Mouse (Mus musculus) urinary bladder, postnatal 10 days (tissue): ENCODE measurements around the gene Galntl5.
"Not testable (repeated sequence)": the region's sequence is repeated elsewhere in the genome, so short reads cannot be mapped to it uniquely, and the experiment has no call there.

Experiments used
- DNase-seq: peaks from one replicate; pipeline ENCODE4 v3.0.0; 2022; ENCODE audit warnings: low spot score

Gene Galntl5

GRCm38 (mm10) chr5:25181004-25181531, at the start of gene Galntl5:
Gene Galntl5, plus strand, starts transcription at chr5:25181460.
- DNase-seq, result no peak

GRCm38 (mm10) chr5:25146705-25147104, 34.6 kb upstream of the Galntl5 start:
- no peak for DNase-seq

DNA sequence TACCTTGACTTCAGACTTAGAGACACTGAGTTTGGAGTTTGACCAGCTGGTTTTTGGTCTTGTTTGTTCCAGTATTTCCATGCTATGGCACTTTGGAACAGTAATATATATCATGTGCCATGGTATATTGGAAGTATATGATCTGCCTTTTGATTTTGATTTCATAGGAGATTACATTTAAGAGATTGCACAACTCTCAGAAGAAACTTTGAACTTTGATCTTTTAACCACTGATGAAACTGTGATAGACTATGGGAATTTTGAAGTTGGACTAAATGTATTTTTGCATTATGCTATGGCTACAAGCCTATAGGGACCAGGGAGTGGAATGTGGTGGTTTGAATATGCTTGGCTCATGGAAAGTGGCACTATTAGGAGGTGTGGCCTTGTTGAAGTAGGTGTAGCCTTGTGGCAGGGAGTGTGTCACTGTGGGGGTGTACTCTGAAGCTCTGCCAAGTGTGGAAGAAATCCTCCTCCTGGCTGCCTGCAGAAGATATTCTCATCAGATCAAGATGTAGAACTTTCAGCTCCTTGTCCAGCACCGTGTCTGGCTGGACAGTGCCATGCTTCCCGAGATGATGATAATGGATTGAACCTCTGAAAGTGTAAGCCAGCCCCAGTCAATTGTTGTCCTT, 31.8 kb upstream of the Galntl5 start:
- DNase-seq, result no peak

DNA sequence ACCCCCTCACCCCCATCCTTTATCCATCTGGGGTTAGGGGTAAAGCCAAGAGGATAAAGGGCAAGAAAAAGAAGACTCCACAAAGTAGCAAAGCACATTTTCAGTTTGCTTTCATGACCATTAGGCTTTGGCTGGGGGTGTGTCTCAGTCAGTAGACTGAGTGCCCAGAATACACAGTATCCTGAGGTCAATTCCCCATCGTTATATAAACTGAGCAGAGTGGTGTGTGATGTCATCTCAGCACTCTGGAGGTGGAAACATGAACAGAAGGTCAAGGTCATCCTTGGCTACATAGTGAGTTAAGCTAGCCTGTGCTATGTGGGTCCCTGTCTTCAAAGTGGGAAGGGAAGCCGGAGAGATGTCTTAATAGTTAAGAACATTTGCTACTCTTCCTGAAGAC, 27.8 kb upstream of the Galntl5 start:
- no peak for DNase-seq

- DNase-seq, result no peak
Measured at GRCm38 (mm10) chr5:25153996-25154395, 27.3 kb upstream of the Galntl5 start.

- no peak for DNase-seq
Measured at GRCm38 (mm10) chr5:25154823-25155222, 26.4 kb upstream of the Galntl5 start.

- DNase-seq, result no peak
Measured at GRCm38 (mm10) chr5:25155351-25155750, 25.9 kb upstream of the Galntl5 start.

DNA sequence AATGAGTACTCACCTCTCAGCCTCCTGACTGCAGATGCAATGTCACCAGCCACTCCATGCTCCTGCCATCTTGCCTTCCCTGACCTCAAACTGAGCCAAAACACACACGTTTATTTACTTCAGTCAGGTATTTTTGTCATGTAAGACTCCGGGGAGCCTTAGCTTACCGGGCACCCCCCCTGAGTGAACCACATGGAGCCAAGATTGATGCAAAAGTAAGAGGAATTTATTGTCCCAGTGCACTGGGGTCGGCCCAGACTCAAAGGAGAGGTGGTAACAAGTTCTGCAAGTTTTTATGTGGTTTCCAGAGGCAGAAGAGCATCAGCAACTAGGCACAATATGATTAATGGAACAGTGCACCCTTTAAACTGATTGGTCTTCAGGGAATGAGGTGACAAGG, 24.1 kb upstream of the Galntl5 start:
- DNase-seq, result no peak

GRCm38 (mm10) chr5:25160515-25160914, 20.7 kb upstream of the Galntl5 start:
- DNase-seq, result no peak

- no peak for DNase-seq
Measured at GRCm38 (mm10) chr5:25162981-25163380, 18.3 kb upstream of the Galntl5 start.

- DNase-seq, result no peak
Measured at GRCm38 (mm10) chr5:25163938-25164337, 17.3 kb upstream of the Galntl5 start.

DNA sequence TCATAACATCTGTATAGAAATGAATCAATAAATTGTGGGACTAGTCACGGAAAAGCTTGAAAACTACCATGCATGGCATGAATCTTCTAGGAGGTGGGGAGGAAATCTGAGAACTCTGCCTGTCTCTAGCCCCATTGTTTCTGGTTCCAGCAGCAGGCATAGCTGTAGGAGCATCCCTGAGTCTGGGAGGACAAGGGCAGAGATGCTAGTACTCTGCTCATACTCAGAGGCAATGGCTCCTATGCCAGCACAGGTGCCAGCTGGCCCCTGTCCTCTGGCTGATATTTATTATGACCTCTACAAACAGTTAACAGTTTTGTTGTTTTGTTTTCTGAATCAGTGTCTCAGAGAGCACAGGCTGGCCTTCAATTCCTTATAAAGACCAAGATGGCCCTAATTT, 16.9 kb upstream of the Galntl5 start:
- no peak for DNase-seq

- no peak for DNase-seq
Measured at GRCm38 (mm10) chr5:25165102-25165788, 16.0 kb upstream of the Galntl5 start.

- no peak for DNase-seq
Measured at GRCm38 (mm10) chr5:25165789-25166135, 15.5 kb upstream of the Galntl5 start.

GRCm38 (mm10) chr5:25166665-25167064, 14.6 kb upstream of the Galntl5 start:
- no peak for DNase-seq

- not testable (repeated sequence) for DNase-seq
Measured at GRCm38 (mm10) chr5:25177937-25178336, 3.3 kb upstream of the Galntl5 start.

GRCm38 (mm10) chr5:25178543-25178942, 2.7 kb upstream of the Galntl5 start:
- DNase-seq, result not testable (repeated sequence)

DNA sequence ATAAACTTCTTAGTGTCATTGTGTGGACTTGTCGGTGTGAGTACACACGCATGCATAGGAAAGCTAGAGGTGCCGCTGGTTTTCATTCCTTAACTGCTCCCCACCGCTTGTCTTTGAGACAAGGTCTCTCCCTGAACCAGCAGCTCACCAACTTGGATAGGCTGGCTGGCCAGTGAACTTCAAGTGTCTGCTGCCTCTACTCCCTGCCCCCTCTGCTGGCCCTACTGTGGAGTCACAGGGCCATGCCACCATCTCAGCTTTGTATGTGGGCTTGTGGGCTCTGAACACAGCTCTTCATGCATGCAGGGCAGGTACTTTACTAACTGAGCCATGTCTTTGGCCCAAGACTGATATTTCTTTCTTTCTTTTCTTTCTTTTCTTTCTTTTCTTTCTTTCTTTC, 2.0 kb upstream of the Galntl5 start:
- no peak for DNase-seq

DNA sequence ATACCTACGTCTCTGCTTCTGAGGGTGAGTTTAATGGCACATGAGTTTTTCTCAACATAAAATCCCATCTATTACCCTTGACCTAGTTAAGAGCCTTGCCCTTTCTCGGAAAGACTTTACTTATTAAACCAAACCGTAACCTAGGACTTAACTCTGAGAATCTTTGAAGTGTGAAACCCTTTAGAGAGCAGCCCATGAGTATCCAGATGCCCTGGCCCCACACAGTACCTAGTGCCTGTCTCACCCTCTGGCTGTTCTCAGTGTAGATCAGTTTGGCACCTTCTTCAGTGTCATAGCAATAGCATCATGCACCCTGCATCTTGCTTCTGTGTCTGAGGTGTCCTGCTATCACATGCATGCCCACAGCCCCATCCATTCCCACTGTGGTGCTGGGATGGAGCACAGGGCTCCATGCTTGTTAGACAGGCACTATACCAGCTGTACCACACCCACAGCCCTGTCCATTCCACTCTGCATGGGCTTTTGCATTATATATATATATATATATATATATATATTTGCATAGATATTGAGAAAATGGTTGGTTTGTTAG, 1.2 kb upstream of the Galntl5 start:
- DNase-seq, result no peak

DNA sequence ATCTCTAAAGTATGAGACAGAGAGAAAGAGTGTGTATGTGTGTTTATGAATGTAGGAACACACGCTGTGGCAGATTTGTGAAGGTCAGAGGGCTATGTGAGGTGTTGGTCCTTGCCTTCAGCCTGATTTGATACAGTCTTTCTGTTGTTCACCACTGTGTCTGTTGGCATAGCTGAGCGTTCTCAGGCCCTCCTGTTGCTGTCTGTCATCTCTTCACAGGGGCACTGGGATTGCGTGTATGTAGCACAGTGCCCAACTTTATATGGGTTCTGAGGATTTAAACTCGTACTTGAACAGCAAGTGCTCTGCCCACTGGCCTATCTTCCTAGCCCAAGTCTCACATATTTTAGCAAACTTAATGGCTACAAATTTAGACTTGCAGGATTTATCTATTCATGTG, 2.3 kb downstream of the Galntl5 start:
- DNase-seq, result no peak

DNA sequence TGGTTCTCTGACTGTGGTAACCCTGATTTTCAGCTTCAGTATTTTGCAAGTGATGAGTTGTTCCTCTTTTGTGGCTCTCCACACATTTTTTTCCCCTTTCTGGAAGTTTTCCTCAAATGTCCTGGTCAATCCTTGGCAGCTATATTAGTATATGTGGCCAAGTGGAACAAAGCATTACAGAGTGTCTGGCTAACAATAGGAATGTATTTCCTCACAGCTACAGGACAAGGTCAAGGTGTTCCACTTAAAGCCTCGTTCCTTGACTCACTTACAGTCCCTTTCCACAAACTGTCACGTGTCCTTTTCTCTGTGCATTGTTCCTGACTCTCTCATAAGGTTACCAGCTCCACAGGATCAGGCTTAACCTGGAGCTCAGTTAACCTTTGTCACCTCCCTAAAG, 3.3 kb downstream of the Galntl5 start:
- DNase-seq, result no peak

DNA sequence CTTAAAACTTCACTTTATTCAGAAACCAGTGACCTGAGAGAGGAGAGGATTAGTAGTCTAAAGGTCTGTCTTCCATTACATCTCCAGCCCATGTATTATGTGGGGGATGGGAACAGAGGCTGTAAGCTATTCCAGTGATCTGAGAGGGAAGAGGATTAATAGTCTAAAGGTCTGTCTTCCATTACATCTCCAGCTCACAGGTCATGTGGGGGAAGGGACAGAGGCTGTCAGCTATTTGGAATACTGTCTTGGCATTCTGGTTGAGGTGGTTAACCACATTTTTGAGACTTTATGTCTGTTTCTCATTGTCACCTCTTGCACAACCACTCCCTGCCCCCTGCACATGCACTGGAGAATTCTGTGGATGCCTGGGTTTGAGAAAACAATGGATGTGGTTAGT, 6.5 kb downstream of the Galntl5 start:
- no peak for DNase-seq

- no peak for DNase-seq
Measured at GRCm38 (mm10) chr5:25188802-25189201, 7.5 kb downstream of the Galntl5 start.

- no peak for DNase-seq
Measured at GRCm38 (mm10) chr5:25190521-25190920, 9.3 kb downstream of the Galntl5 start.
